Mouse (Mus musculus) NIH3T3 (cell line): ENCODE results near the gene Phf23.
A peak's percentile ranks its signal among the peaks of the same experiment; 100 is the strongest.
"Not testable (repeated sequence)": the region's sequence is repeated elsewhere in the genome, so short reads cannot be mapped to it uniquely, and the experiment has no call there.

Experiments used
- DNase-seq: peaks from one replicate; pipeline ENCODE4 v3.0.0-alpha.2; 2012; ENCODE audit warnings: low read depth

The Phf23 gene

DNA sequence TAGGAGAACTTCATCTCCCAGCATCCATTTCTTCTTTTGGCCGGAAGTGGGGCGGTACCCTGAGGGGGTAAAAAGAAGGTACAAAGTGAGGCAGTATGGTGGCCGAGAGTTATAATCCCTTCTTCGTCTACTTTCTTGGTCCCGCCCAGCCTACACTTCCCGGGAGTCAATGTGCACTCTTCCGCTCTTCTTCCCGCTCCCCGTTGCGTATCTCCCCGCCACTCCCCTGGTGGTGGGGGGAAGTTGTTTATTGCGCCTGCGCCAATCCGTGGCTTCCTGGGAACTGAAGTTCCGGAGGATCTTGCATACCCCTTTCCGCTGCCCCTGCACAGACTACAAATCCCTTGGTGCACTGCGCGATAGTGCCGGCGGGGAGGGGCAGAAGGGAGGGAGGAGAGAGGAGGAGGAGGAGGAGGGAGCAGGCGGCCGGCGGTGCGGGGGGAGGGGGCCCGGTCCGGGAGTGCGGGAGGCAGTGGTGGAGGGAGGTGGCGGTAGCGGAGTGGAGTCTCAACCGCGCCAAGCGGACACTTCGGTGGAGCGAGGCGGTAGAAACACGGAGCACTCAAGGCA is at the start of gene Phf23:
Gene Phf23 (plus strand): TSS at position 387 of the 570 bp plus-strand sequence.
- peak; percentile 99 for DNase-seq

GRCm38 (mm10) chr11:69945997-69946891 is 49.3 kb upstream of the Phf23 start:
- no peak for DNase-seq

- no peak for DNase-seq
Observed at GRCm38 (mm10) chr11:69947337-69948065, 48.1 kb upstream of the Phf23 start.

GRCm38 (mm10) chr11:69948066-69948762 is 47.4 kb upstream of the Phf23 start, which contains the start of gene Slc2a4:
Gene Slc2a4, minus strand, starts transcription at chr11:69948188.
- peak; percentile 88 for DNase-seq

GRCm38 (mm10) chr11:69948763-69949150 is 46.8 kb upstream of the Phf23 start:
- DNase-seq: peak; percentile 60

GRCm38 (mm10) chr11:69950807-69951459 is 44.6 kb upstream of the Phf23 start:
- peak; percentile 21 for DNase-seq

DNA sequence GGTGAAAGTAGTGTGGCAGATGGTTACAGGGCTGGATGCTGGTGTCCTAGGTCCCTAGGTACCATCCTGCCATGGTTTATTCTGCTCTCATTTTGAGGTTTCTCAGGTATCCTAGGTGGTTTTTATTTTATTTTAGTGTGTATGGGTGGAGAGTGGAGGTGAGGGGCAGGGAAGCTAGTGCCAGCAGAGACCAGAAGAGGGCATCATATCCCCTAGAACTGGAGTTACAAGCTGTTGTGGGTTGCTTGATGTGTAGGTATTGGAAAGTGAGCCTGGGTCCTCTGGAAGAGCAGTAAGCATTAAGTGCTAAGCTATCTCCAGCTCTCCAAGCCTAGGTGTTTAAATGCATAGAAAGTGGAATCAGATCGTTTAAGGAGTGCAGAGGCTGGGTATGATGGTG is 43.3 kb upstream of the Phf23 start:
- no peak for DNase-seq

- no peak for DNase-seq
Observed at GRCm38 (mm10) chr11:69953267-69953915, 42.2 kb upstream of the Phf23 start.

- DNase-seq: not testable (repeated sequence)
Observed at GRCm38 (mm10) chr11:69955618-69956017, 40.0 kb upstream of the Phf23 start.

DNA sequence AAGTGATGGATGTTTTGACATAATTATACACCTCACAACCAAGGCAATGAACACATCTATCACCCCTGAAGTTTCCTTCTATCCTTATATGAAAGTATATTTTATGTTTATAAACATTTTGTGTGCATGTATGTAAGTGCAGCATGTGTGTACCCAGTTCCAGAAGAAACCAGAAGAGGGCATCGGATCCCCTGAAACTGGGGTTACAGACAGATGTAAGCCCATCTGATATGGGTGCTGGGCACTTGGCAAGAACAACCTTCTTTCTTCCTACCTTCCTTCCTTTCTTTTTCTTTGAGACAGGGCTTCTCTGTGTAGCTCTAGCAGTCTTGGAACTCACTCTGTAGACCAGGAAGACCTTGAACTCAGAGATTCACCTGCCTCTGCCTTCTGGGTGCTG is 39.4 kb upstream of the Phf23 start:
- peak; percentile 23 for DNase-seq

DNA sequence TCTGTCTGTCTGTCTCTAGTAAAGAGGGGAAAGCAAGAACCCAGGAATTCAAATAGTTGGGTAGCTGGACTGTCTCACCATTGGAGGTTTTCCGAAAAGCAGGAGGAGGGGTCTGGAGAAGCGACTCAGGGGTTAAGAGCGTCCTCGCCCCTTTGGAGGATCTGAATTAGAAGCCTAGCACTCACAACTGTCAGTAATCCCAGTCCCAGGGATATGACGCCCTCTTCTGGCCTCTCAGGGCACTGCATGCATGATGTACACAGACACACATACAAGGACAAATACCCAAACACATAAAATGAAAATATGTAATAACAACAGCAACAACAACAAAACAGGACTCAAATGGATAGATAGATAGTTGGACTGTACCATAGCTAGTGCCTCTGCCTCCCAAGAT is 35.0 kb upstream of the Phf23 start:
- DNase-seq: peak; percentile 46

- no peak for DNase-seq
Observed at GRCm38 (mm10) chr11:69961841-69962240, 33.7 kb upstream of the Phf23 start.

DNA sequence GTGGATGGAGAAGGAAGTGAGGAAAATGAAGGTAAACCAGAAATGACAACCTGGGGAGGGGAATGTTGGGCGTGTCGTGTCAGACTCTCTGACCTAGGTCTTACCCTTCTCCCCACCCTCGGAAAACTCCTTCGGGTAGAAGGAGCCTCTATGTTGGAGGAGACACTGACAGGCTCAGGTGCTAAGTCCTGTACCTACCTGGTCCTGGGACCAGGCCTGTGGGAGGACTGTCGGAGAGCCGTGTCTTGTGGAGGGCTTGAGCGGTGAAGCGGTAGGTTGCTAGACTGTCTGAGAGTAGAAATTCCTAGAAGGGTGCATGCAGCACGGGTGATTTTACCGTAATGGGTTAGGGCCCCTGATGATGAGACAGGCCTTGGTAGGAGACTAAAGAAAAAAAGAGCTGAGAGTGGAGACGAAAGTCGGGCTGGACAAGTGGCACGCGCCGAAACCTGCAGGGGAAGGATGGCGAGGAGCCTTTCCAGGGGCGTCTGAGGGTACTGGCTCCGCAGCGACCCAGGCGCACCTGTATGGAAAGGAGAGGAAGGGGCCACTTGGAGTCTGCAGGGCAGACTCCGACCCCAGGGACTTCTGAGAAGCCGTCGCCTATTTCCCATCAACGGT is 30.8 kb upstream of the Phf23 start, which contains the start of gene Cldn7:
Gene Cldn7 (plus strand): TSS at position 130 of the 621 bp plus-strand sequence.
- no peak for DNase-seq

GRCm38 (mm10) chr11:69965271-69966005 is 30.1 kb upstream of the Phf23 start:
- no peak for DNase-seq

GRCm38 (mm10) chr11:69966006-69966859 is 29.3 kb upstream of the Phf23 start:
- no peak for DNase-seq

DNA sequence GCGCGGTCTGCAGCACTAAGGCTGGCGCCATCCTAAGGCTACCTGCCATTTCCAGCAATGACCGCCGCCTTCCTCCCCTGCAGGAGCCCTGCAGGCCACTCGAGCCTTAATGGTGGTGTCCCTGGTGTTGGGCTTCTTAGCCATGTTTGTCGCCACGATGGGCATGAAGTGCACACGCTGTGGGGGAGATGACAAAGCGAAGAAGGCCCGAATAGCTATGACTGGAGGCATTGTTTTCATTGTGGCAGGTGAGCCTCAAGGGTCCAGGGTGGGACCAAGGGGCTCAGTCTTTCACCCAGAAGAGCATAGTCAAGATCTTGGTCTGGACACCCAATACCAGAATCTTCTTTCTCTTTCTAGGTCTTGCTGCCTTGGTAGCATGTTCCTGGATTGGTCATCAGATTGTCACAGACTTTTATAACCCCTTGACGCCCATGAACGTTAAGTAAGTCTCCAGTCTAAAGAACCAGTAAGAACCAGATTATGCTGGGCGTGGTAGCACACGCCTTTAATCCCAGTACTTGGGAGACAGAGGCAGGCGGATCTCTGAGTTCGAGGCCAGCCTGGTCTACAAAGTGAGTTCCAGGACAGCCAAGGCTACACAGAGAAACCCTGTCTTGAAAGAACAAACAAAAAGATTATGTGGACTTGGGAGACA is 28.6 kb upstream of the Phf23 start:
- no peak for DNase-seq

- DNase-seq: no peak
Observed at GRCm38 (mm10) chr11:69968793-69969192, 26.8 kb upstream of the Phf23 start.

- DNase-seq: no peak
Observed at GRCm38 (mm10) chr11:69970222-69970621, 25.4 kb upstream of the Phf23 start.
